Mouse (Mus musculus): ENCODE measurements around the gene Hdgfl3. TPM values are rescaled to one million over a fixed set of nuclear protein-coding genes. Genes with fewer than 3 reads are reported as not detected.

Hdgfl3 gene
- total RNA-seq (2012; rRNA removed) (0.04 TPM in 2 replicates), total RNA-seq (2014; rRNA removed) (not detected in 2 replicates), polyA plus RNA-seq (2012; ENCODE audit: insufficient read length, low read depth) (not detected in 2 replicates)

GRCm38 (mm10) chr7:81934267-81934745, at the start of gene Hdgfl3:
Hdgfl3 (minus strand) TSS chr7:81934473.
- dilution Hi-C loops (cut with MboI; ENCODE audit: extremely low pct_ligation_motif_present, extremely low pct_unique_long_range_greater_than_20kb, low sequenced_read_pairs), result no loop called here
- Histone ChIP-seq H3K9ac (ENCODE audit: insufficient read depth, low read depth) (no peak within 1 kb of the TSS), H3K9me3 (replicated peaks; ENCODE audit: low read length) (peaks cover 14% of the 10 kb centered on the region), H3K4me2 (ENCODE audit: insufficient read depth, low read depth, poor library complexity, severe bottlenecking) (no peak within 1 kb of the TSS), H3K36me3 (replicated peaks in 1 of 2; ENCODE audit: control insufficient read depth in 1 of 2, insufficient read depth in 1 of 2, low read length in 1 of 2) (no peaks in the 10 kb centered on the region), H3K27ac (ENCODE audit: insufficient read depth, low read depth) (no peak within 1 kb of the TSS), H3K79me2 (replicated peaks; ENCODE audit: control insufficient read depth, extremely low read depth, insufficient read depth, poor library complexity, severe bottlenecking) (no peaks in the 10 kb centered on the region), H3K4me1 (ENCODE audit: control insufficient read depth in 1 of 2, insufficient read depth in 2 of 2) (no peaks in the 10 kb centered on the region), H3K4me3 (replicated peaks in 1 of 3; ENCODE audit: low read depth in 2 of 3, low read length in 2 of 3, poor library complexity in 1 of 3) (no peak within 1 kb of the TSS), H3K27me3 (replicated peaks) (no peaks in the 10 kb centered on the region)
- TF ChIP-seq NELFE (IDR thresholded peaks at IDR 0.05; ENCODE audit: low read depth, low read length) (no peak), CTCF (conservative IDR thresholded peaks at IDR 0.05 in 1 of 2, IDR thresholded peaks at IDR 0.05 in 1 of 2; ENCODE audit: low read depth in 2 of 2, low read length in 2 of 2) (no peak), USF1 (IDR thresholded peaks at IDR 0.05; ENCODE audit: low read depth, low read length) (no peak), CHD2 (IDR thresholded peaks at IDR 0.05; ENCODE audit: low read length) (no peak), ZMIZ1 (IDR thresholded peaks at IDR 0.05; ENCODE audit: low read depth, low read length) (no peak), KAT2A (IDR thresholded peaks at IDR 0.05; ENCODE audit: insufficient replicate concordance, low read length) (no peak), CHD1 (IDR thresholded peaks at IDR 0.05; ENCODE audit: low read depth, low read length) (no peak), MEF2A (IDR thresholded peaks at IDR 0.05; ENCODE audit: borderline replicate concordance, low read depth, low read length) (no peak), MAFK (IDR thresholded peaks at IDR 0.05; ENCODE audit: insufficient replicate concordance, low read length) (no peak), SIN3A (IDR thresholded peaks at IDR 0.05; ENCODE audit: low read length) (no peak), ZNF384 (IDR thresholded peaks at IDR 0.05; ENCODE audit: low read depth, low read length) (no peak), ELF1 (IDR thresholded peaks at IDR 0.05; ENCODE audit: low read depth, low read length) (no peak), ZKSCAN1 (IDR thresholded peaks at IDR 0.05; ENCODE audit: borderline replicate concordance, low read depth, low read length) (no peak), ZC3H11A (IDR thresholded peaks at IDR 0.05; ENCODE audit: low read depth, low read length) (no peak), ETS1 (conservative IDR thresholded peaks at IDR 0.05; ENCODE audit: low read depth, low read length) (no peak), POLR2A (IDR thresholded peaks at IDR 0.05; ENCODE audit: low read depth, low read length) (no peak), PAX5 (IDR thresholded peaks at IDR 0.05; ENCODE audit: low read length) (no peak), UBTF (IDR thresholded peaks at IDR 0.05; ENCODE audit: low read depth, low read length) (no peak)
- in situ Hi-C loops (cut with MboI; ENCODE audit: low pct_ligation_motif_present, low pct_unique_long_range_greater_than_20kb, low sequenced_read_pairs), result no loop called here
- DNase-seq (ENCODE audit: extremely low read depth), result no peak

- Histone ChIP-seq H3K9ac (ENCODE audit: insufficient read depth, low read depth) (no peak overlapping the region), H3K27ac (ENCODE audit: insufficient read depth, low read depth) (no peak overlapping the region), H3K4me2 (ENCODE audit: insufficient read depth, low read depth, poor library complexity, severe bottlenecking) (no peak overlapping the region), H3K27me3 (replicated peaks) (no peaks in the 10 kb centered on the region), H3K4me1 (ENCODE audit: control insufficient read depth in 1 of 2, insufficient read depth in 2 of 2) (0 out of 4 replicates have a peak, but pooled peaks cover 0 to 2% of the 10 kb centered on the region in 2 experiments), H3K79me2 (replicated peaks; ENCODE audit: control insufficient read depth, extremely low read depth, insufficient read depth, poor library complexity, severe bottlenecking) (no peaks in the 10 kb centered on the region), H3K9me3 (replicated peaks; ENCODE audit: low read length) (no peaks in the 10 kb centered on the region), H3K36me3 (replicated peaks in 1 of 2; ENCODE audit: control insufficient read depth in 1 of 2, insufficient read depth in 1 of 2, low read length in 1 of 2) (no peaks in the 10 kb centered on the region), H3K4me3 (replicated peaks in 1 of 3; ENCODE audit: low read depth in 2 of 3, low read length in 2 of 3, poor library complexity in 1 of 3) (no peak overlapping the region)
- dilution Hi-C loops (cut with MboI; ENCODE audit: extremely low pct_ligation_motif_present, extremely low pct_unique_long_range_greater_than_20kb, low sequenced_read_pairs), result no loop called here
- in situ Hi-C loops (cut with MboI; ENCODE audit: low pct_ligation_motif_present, low pct_unique_long_range_greater_than_20kb, low sequenced_read_pairs), result no loop called here
- TF ChIP-seq POLR2A (IDR thresholded peaks at IDR 0.05; ENCODE audit: low read depth, low read length), result no peak
- TF ChIP-seq MEF2A (IDR thresholded peaks at IDR 0.05; ENCODE audit: borderline replicate concordance, low read depth, low read length), result no peak
- no peak for TF ChIP-seq NRF1 (IDR thresholded peaks at IDR 0.05; ENCODE audit: low read depth, low read length)
- no peak for TF ChIP-seq ZKSCAN1 (IDR thresholded peaks at IDR 0.05; ENCODE audit: borderline replicate concordance, low read depth, low read length)
- no peak for TF ChIP-seq ETS1 (conservative IDR thresholded peaks at IDR 0.05; ENCODE audit: low read depth, low read length)
- no peak for TF ChIP-seq USF2 (conservative IDR thresholded peaks at IDR 0.05; ENCODE audit: low read depth, low read length)
- TF ChIP-seq TBP (conservative IDR thresholded peaks at IDR 0.05; ENCODE audit: low read depth, low read length), result no peak
- no peak for TF ChIP-seq SMC3 (IDR thresholded peaks at IDR 0.05; ENCODE audit: low read depth, low read length)
- TF ChIP-seq MAX (IDR thresholded peaks at IDR 0.05; ENCODE audit: low read length), result no peak
- TF ChIP-seq RCOR1 (conservative IDR thresholded peaks at IDR 0.05; ENCODE audit: low read depth, low read length), result no peak
- TF ChIP-seq SIN3A (IDR thresholded peaks at IDR 0.05; ENCODE audit: low read length), result no peak
- DNase-seq (ENCODE audit: extremely low read depth), result no peak
These were observed 49.4 kb upstream of the Hdgfl3 start for GRCm38 (mm10) chr7:81983651-81984050.
